Mouse (Mus musculus) right cerebral cortex, adult 18-20 months (tissue): ENCODE data around the gene Col5a1.

ENCODE experiments used
- DNase-seq: peaks from one replicate; pipeline ENCODE4 v3.0.0; 2022; ENCODE audit warnings: mixed read lengths

The Col5a1 gene

GRCm38 (mm10) chr2:27886148-27886551 is at the start of gene Col5a1:
Col5a1 (plus strand) TSS chr2:27886425.
- peak; percentile 24 for DNase-seq

- DNase-seq = no peak
These were observed 48.1 kb upstream of the Col5a1 start for GRCm38 (mm10) chr2:27838112-27838511.

- DNase-seq = no peak
These were observed 45.3 kb upstream of the Col5a1 start for GRCm38 (mm10) chr2:27840890-27841289.

- DNase-seq = no peak
These were observed 43.3 kb upstream of the Col5a1 start for GRCm38 (mm10) chr2:27842893-27843292.

GRCm38 (mm10) chr2:27844885-27845284 is 41.3 kb upstream of the Col5a1 start:
- no peak for DNase-seq

- no peak for DNase-seq
These were observed 39.2 kb upstream of the Col5a1 start for GRCm38 (mm10) chr2:27847001-27847400.

GRCm38 (mm10) chr2:27847851-27848435 is 38.3 kb upstream of the Col5a1 start:
- no peak for DNase-seq

GRCm38 (mm10) chr2:27848466-27848865 is 37.8 kb upstream of the Col5a1 start:
- DNase-seq = no peak

- peak; percentile 14 for DNase-seq
These were observed 27.8 kb upstream of the Col5a1 start for GRCm38 (mm10) chr2:27858348-27858903.

GRCm38 (mm10) chr2:27861576-27862238 is 24.5 kb upstream of the Col5a1 start:
- no peak for DNase-seq

- no peak for DNase-seq
These were observed 21.5 kb upstream of the Col5a1 start for GRCm38 (mm10) chr2:27864491-27865365.

- no peak for DNase-seq
These were observed 15.6 kb upstream of the Col5a1 start for GRCm38 (mm10) chr2:27870586-27870985.

GRCm38 (mm10) chr2:27871056-27871455 is 15.2 kb upstream of the Col5a1 start:
- no peak for DNase-seq

GRCm38 (mm10) chr2:27872276-27872675 is 13.9 kb upstream of the Col5a1 start:
- DNase-seq = no peak

GRCm38 (mm10) chr2:27873030-27873429 is 13.2 kb upstream of the Col5a1 start:
- no peak for DNase-seq

GRCm38 (mm10) chr2:27874596-27874995 is 11.6 kb upstream of the Col5a1 start:
- DNase-seq = no peak

- no peak for DNase-seq
These were observed 11.0 kb upstream of the Col5a1 start for GRCm38 (mm10) chr2:27875231-27875630.

- peak; percentile 26 for DNase-seq
These were observed 10.4 kb upstream of the Col5a1 start for GRCm38 (mm10) chr2:27875786-27876185.

- no peak for DNase-seq
These were observed 9.3 kb upstream of the Col5a1 start for GRCm38 (mm10) chr2:27876724-27877504.

- DNase-seq = no peak
These were observed 8.2 kb upstream of the Col5a1 start for GRCm38 (mm10) chr2:27878066-27878465.

GRCm38 (mm10) chr2:27883276-27883675 is 2.9 kb upstream of the Col5a1 start:
- DNase-seq = no peak

- no peak for DNase-seq
These were observed 623 bp upstream of the Col5a1 start for GRCm38 (mm10) chr2:27885456-27886147.
